Mouse (Mus musculus): ENCODE measurements around the gene Syt6. TPM values are rescaled to one million over a fixed set of nuclear protein-coding genes. Genes with fewer than 3 reads are reported as not detected.

The Syt6 gene
- polyA plus RNA-seq, 1 experiment from 2014 or later, result 13.7 TPM

DNA sequence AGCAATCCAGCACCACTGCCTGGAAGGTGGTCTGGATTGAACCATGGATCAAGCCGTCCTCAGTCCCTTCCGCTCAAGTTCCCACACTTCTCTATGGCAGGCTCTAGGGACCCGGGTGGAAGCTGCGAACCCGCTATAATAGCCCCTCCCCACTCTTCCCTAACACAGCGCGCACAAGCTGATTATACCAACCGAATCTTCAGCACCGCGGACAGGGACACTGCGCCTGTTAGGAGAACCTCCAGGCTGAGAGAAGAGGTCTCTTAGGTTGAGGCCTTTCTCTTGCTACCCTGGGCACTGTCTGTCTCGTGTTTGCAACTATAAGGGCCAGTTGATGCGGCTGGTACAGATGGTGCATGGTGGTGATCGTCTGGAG is 1.3 kb upstream of the Syt6 start:
- H3K27ac ChIP-seq (replicated peaks), result no peak overlapping the region
- H3K4me1 ChIP-seq (replicated peaks), result peaks cover 51% of the 10 kb centered on the region
- H3K9ac ChIP-seq, result no peak overlapping the region
- 0 out of 2 replicates have a peak, but pooled peaks have one; percentile 11 for ATAC-seq (ENCODE audit: low FRiP score, low read depth)
- no peaks in the 10 kb centered on the region for H3K36me3 ChIP-seq
- peak overlapping the region; percentile 21 for H3K4me3 ChIP-seq
- H3K27me3 ChIP-seq, result peaks cover 31% of the 10 kb centered on the region
- no peaks in the 10 kb centered on the region for H3K9me3 ChIP-seq
- H3K4me2 ChIP-seq, result peak overlapping the region; percentile 98
- 2% methylated on average over 14 of the region's 14 CpGs for WGBS

DNA sequence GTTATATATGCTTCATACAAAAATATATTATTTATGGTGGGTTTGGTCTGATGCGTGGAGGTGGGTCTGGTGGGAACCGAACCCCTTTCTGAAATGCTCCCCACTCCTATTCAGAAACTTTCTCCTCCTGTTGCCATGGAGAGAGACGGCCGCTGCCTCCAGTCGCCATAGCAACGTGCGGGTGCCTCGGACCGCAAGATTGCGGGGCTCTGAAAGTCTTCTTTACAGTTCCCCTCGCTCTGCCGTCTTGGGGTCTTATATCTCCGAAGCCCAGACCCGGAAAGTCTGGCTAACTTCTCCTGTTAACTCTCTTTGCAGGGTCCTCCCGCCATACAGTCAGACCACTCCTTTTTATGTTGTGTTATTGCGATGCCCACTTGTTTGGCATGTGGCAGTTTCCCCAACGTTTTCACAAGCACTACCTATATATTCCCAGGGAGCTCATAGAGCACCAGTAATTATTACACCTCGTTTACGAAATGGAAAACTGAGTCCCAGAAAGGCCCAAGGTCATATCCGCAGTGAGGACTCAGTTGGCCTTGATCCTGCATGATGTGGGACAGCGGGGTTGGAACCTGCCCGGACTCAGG is 370 bp upstream of the Syt6 start:
- Histone ChIP-seq H3K9me3 (no peaks in the 10 kb centered on the region), H3K27ac (replicated peaks) (no peak overlapping the region), H3K27me3 (peaks cover 31% of the 10 kb centered on the region), H3K4me2 (peak overlapping the region; percentile 98), H3K9ac (peak overlapping the region; percentile 71; the same call in 1 of the 2 replicates), H3K36me3 (no peaks in the 10 kb centered on the region), H3K4me3 (peak overlapping the region; percentile 60), H3K4me1 (replicated peaks) (peaks cover 51% of the 10 kb centered on the region)
- 4% methylated on average over 22 of the region's 22 CpGs for WGBS
- ATAC-seq (ENCODE audit: low FRiP score, low read depth), result no peak

- Histone ChIP-seq H3K9ac (peak overlapping the region; percentile 71), H3K27ac (replicated peaks) (no peak overlapping the region), H3K4me1 (replicated peaks) (peaks cover 51% of the 10 kb centered on the region), H3K4me2 (peak overlapping the region; percentile 98), H3K9me3 (no peaks in the 10 kb centered on the region), H3K27me3 (peaks cover 31% of the 10 kb centered on the region), H3K4me3 (peak overlapping the region; percentile 60), H3K36me3 (no peaks in the 10 kb centered on the region)
- peak; percentile 31 for ATAC-seq (ENCODE audit: low FRiP score, low read depth)
- under 1% methylated on average over 61 of the region's 69 CpGs for WGBS
Observed at GRCm38 (mm10) chr3:103575893-103576641, 1.0 kb downstream of the Syt6 start.

GRCm38 (mm10) chr3:103587136-103587535 is 12.1 kb downstream of the Syt6 start:
- H3K4me1 ChIP-seq (replicated peaks), result peaks cover 3% of the 10 kb centered on the region; the same call in 1 of the 2 replicates
- no peaks in the 10 kb centered on the region for H3K36me3 ChIP-seq
- H3K9me3 ChIP-seq, result no peaks in the 10 kb centered on the region
- no peak overlapping the region for H3K9ac ChIP-seq
- no peak overlapping the region for H3K4me2 ChIP-seq
- H3K27me3 ChIP-seq, result no peaks in the 10 kb centered on the region
- WGBS, result 91% methylated on average over 17 of the region's 17 CpGs
- no peak overlapping the region for H3K27ac ChIP-seq (replicated peaks)
- H3K4me3 ChIP-seq, result no peak overlapping the region
- ATAC-seq (ENCODE audit: low FRiP score, low read depth), result no peak

DNA sequence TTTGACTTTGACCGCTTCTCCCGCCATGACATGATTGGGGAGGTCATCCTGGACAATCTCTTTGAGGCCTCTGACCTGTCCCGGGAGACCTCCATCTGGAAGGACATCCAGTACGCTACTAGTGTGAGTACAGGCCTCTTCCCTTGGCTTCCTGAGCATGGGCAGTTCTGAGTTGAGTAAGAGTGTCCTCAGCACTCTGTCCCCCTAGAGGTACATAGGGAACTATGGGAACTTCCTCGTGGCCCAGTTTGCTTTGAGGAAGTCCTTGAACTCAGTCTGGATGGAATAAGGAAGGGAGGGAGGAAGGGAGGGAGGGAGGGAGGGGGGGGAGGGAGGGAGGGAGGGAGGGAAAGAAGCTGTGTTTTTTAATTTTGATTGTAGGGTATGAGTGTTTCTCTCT is 12.6 kb downstream of the Syt6 start:
- Histone ChIP-seq H3K4me1 (replicated peaks) (no peaks in the 10 kb centered on the region), H3K27me3 (no peaks in the 10 kb centered on the region), H3K9ac (no peak overlapping the region), H3K9me3 (no peaks in the 10 kb centered on the region), H3K4me3 (no peak overlapping the region), H3K27ac (replicated peaks) (no peak overlapping the region), H3K36me3 (no peaks in the 10 kb centered on the region), H3K4me2 (no peak overlapping the region)
- 91% methylated on average over 5 of the region's 5 CpGs for WGBS
- no peak for ATAC-seq (ENCODE audit: low FRiP score, low read depth)

DNA sequence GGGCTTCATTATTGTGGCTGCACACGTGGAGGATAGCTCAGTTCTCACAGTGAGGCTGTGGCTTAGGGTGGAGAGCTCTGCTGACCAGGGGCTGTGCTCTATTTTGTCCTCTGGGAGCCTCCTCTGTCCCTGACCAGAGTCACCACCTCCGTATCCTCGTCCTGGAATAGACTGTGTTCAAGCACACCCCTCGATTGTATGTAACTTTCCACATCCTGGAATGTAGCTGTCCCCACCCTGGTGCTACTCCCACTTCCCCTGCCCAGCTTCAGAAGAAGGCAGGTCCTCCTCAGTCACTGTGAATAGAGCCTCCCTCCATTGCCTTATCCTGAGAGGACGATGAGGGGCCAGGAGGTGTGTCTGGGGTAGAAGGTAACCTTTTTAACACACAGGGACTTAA is 14.6 kb downstream of the Syt6 start:
- H3K4me1 ChIP-seq (replicated peaks), result no peaks in the 10 kb centered on the region
- no peak for ATAC-seq (ENCODE audit: low FRiP score, low read depth)
- no peaks in the 10 kb centered on the region for H3K27me3 ChIP-seq
- H3K9me3 ChIP-seq, result no peaks in the 10 kb centered on the region
- H3K4me2 ChIP-seq, result no peak overlapping the region
- H3K4me3 ChIP-seq, result no peak overlapping the region
- H3K9ac ChIP-seq, result no peak overlapping the region
- 81% methylated on average over 5 of the region's 5 CpGs for WGBS
- no peak overlapping the region for H3K27ac ChIP-seq (replicated peaks)
- no peaks in the 10 kb centered on the region for H3K36me3 ChIP-seq

- H3K27me3 ChIP-seq, result no peaks in the 10 kb centered on the region
- H3K4me1 ChIP-seq (replicated peaks), result no peaks in the 10 kb centered on the region
- no peak overlapping the region for H3K27ac ChIP-seq (replicated peaks)
- no peak overlapping the region for H3K4me3 ChIP-seq
- no peak overlapping the region for H3K9ac ChIP-seq
- H3K36me3 ChIP-seq, result no peaks in the 10 kb centered on the region
- no peaks in the 10 kb centered on the region for H3K9me3 ChIP-seq
- 77% methylated on average over 5 of the region's 5 CpGs for WGBS
- no peak for ATAC-seq (ENCODE audit: low FRiP score, low read depth)
- no peak overlapping the region for H3K4me2 ChIP-seq
Observed at GRCm38 (mm10) chr3:103592636-103593035, 17.6 kb downstream of the Syt6 start.

GRCm38 (mm10) chr3:103593631-103594030 is 18.6 kb downstream of the Syt6 start:
- Histone ChIP-seq H3K9ac (no peak overlapping the region), H3K27ac (replicated peaks) (no peak overlapping the region), H3K4me3 (no peak overlapping the region), H3K36me3 (no peaks in the 10 kb centered on the region), H3K9me3 (no peaks in the 10 kb centered on the region), H3K4me1 (replicated peaks) (no peaks in the 10 kb centered on the region; the same call in 1 of the 2 replicates), H3K27me3 (no peaks in the 10 kb centered on the region), H3K4me2 (no peak overlapping the region)
- no peak for ATAC-seq (ENCODE audit: low FRiP score, low read depth)
- 86% methylated on average over 5 of the region's 5 CpGs for WGBS

GRCm38 (mm10) chr3:103595271-103595810 is 20.3 kb downstream of the Syt6 start:
- Histone ChIP-seq H3K4me3 (no peak overlapping the region), H3K9me3 (no peaks in the 10 kb centered on the region), H3K27me3 (no peaks in the 10 kb centered on the region), H3K4me2 (no peak overlapping the region), H3K4me1 (replicated peaks) (no peaks in the 10 kb centered on the region; the same call in 1 of the 2 replicates), H3K9ac (no peak overlapping the region), H3K27ac (replicated peaks) (no peak overlapping the region), H3K36me3 (no peaks in the 10 kb centered on the region)
- 75% methylated on average over 7 of the region's 7 CpGs for WGBS
- ATAC-seq (ENCODE audit: low FRiP score, low read depth), result no peak

- Histone ChIP-seq H3K4me2 (no peak overlapping the region), H3K9me3 (no peaks in the 10 kb centered on the region), H3K27me3 (no peaks in the 10 kb centered on the region; the same call in 1 of the 2 replicates), H3K36me3 (no peaks in the 10 kb centered on the region), H3K9ac (no peak overlapping the region), H3K4me1 (replicated peaks) (peaks cover 6% of the 10 kb centered on the region), H3K4me3 (no peak overlapping the region), H3K27ac (replicated peaks) (no peak overlapping the region)
- WGBS, result 77% methylated on average over 4 of the region's 4 CpGs
- ATAC-seq (ENCODE audit: low FRiP score, low read depth), result no peak
Observed at GRCm38 (mm10) chr3:103597586-103597985, 22.6 kb downstream of the Syt6 start.

DNA sequence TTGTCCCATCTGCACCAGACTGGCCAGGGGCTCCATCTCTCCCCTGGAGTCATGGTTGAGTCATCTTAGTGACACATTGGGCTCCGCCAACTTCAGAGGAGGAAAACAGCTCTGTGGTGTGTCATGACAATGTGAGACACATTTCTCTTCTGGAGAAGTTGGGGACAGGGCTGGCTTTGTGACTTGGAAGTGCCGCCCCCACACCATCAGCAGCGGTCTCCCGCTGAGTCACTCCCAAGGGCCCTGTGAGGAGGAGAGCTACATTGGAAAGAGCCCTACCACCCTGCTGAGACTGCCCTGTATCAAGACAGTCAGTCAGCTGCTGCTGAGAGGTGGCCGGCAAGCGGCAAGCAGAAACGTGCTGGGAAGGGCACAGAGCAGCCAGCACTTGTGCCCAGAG is 26.0 kb downstream of the Syt6 start:
- no peak for ATAC-seq (ENCODE audit: low FRiP score, low read depth)
- H3K36me3 ChIP-seq, result no peaks in the 10 kb centered on the region
- no peaks in the 10 kb centered on the region for H3K9me3 ChIP-seq
- no peaks in the 10 kb centered on the region; the same call in 1 of the 2 replicates for H3K27me3 ChIP-seq
- no peak overlapping the region for H3K9ac ChIP-seq
- H3K4me2 ChIP-seq, result no peak overlapping the region
- 50% methylated on average over 7 of the region's 7 CpGs for WGBS
- no peak overlapping the region for H3K4me3 ChIP-seq
- H3K27ac ChIP-seq (replicated peaks), result no peak overlapping the region
- H3K4me1 ChIP-seq (replicated peaks), result peaks cover 6% of the 10 kb centered on the region

- no peak for ATAC-seq (ENCODE audit: low FRiP score, low read depth)
- WGBS, result 63% methylated on average over 1 of the region's 1 CpGs
- Histone ChIP-seq H3K27me3 (no peaks in the 10 kb centered on the region; the same call in 1 of the 2 replicates), H3K27ac (replicated peaks) (no peak overlapping the region), H3K4me1 (replicated peaks) (peaks cover 9% of the 10 kb centered on the region), H3K4me3 (no peak overlapping the region), H3K36me3 (no peaks in the 10 kb centered on the region), H3K9me3 (no peaks in the 10 kb centered on the region), H3K9ac (no peak overlapping the region), H3K4me2 (no peak overlapping the region)
Observed at GRCm38 (mm10) chr3:103601561-103601960, 26.5 kb downstream of the Syt6 start.
